Mouse (Mus musculus): ENCODE measurements around the gene Csk.

Gene Csk

DNA sequence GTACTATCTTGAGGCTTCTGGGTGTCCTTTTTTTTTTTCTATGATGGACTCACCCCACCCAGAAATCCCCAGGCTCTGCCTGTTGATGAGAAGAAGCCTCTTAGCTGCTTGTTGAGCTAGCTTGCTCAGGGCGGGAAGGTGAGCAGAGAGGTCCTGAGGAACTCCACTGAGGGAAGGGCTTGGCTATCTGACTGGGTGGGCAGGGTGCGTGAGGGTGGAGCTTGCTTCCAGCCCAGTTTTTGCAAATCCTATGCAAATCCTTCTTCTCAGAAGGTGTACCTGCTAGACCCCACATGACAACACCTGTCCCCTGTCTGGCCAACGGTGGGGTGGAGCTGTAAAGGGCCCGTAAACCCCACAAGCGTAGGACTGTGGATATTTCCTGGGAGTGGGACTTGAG is at the start of gene Csk:
Csk (minus strand) TSS at position 349 of the 400 bp plus-strand sequence.
- DNase-seq (ENCODE audit: low spot score), result no peak

DNA sequence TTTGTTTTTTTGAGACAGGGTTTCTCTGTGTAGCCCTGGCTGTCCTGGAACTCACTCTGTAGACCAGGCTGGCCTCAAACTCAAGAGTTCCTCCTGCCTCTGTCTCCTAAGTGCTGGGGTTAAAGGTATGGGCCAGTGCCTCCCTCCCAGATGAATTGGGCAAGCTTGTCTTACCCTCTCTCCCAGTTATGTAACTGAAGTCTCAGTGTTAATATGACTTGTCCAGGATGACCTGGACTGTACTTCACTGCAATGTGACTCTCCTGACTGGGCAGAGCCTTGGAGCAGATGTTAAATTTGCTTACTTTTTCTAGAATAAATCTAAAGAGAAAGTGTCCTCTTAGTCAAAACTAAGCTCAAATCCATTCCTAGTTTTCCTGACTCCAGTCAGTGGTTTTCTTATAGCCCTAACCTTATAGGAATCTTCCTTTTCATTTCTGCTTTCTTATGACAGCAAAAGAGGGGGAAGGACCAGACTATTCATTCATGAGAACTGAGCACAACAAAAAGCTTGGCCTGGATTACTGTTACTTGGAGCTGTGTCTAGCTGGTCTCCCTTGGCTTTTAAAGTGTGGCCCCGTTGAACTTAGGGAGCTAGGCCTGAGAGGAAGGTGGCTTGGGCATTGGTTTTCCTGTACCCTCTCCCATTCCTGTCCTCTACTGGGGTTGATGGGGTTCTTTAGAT is 45.2 kb upstream of the Csk start:
- DNase-seq (ENCODE audit: low spot score), result peak; percentile 6

DNA sequence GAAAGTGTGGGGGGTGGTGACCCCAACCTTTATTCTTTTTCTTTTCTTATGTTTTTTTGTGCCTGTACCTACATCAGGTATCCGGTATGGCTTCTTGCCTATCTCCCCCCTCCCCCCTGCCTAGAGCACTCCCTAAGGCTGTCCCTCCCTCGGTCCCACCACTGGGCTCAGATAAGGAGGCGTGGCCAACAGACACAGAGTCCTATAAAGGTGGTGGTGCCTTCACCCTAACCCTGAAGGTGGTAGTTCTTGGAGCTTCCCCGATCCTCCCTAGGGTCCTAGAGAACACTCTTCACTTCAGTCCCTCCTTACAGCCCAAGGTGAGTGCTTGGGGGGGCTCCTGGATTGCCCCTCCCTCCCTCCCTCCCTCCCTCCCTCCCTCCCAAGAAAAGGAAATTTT is 43.9 kb upstream of the Csk start:
- peak; percentile 7 for DNase-seq (ENCODE audit: low spot score)

DNA sequence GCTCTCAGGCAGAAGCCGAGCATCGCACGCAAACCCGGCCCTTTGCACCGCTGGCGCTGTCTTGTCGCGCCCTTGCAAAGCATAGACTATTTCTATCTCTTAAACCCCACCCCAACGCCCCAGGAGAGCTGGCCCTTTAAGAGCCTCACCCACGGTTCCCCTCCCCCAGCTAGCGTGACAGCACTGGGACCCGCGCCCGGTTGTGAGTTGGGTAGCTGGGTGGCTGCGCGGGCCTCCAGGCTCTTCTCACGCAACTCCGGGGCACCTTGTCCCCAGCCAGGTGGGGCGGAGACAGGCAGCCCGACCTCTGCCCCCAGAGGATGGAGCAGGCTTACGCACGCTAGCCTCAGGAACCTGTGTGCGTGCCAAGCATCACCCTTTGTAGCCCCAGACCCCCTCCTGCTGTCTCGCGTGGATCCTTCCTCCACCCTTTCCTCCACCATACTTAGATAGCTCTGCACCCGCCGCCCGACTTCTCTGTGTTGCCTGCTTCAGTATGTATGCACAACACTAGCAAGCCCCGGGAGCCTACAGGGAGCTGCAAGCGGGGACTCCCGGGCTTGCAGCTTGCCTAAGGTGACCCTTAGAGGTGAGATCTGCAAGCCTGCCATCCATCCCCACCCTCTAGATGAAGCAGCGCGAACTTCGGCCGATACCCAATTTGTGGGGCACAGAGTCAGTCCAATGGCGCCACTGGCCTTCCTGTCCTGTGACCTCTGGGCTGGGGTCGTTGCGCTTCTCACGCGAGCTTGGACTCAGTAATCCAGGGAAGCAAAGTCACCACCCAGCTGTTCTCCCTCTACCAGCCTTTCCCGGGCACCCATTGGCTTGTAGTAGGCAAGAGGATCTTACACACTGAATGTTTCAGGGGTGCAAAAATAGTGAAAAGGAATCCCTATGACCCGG is 43.2 kb upstream of the Csk start:
- peak; percentile 33 for DNase-seq (ENCODE audit: low spot score)

DNA sequence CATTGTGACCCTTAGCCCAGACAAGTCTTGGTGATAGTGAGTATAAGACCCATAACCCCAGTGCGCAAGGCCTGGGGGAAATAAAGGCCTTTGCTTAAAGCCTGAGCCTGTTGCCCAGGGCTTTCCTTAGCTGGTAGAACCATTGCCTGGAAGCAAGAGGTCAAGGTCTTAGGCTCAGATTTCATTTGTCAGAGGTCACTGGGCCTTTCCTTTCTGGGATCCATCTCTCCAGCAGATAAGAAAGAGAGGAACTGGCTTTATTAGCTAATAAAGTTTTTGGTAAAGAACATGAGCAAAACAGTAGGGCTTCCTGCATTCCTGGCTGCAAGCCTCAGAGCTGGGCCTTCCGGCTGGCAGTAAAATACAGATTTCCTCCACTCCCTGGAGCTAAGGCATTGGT is 40.7 kb upstream of the Csk start:
- no peak for DNase-seq (ENCODE audit: low spot score)

DNA sequence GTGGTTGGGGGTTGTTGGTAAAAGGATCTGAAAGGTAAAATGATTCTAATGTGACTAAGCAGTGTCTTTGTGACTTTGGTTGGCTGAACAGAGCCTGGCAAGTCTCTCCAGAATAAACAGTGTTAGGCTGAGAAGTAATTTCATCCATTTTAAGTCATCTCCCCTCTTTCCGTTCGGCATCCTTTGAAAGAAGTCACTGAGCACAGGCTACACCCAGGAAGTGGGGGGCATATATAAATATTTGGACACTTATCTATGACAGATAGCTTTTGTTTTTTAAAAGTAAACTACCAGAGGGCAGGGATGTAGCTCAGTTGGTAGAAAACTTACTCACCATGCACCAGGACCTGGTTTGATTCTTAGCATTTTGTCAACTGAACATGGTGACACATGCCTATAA is 35.2 kb upstream of the Csk start:
- no peak for DNase-seq (ENCODE audit: low spot score)

DNA sequence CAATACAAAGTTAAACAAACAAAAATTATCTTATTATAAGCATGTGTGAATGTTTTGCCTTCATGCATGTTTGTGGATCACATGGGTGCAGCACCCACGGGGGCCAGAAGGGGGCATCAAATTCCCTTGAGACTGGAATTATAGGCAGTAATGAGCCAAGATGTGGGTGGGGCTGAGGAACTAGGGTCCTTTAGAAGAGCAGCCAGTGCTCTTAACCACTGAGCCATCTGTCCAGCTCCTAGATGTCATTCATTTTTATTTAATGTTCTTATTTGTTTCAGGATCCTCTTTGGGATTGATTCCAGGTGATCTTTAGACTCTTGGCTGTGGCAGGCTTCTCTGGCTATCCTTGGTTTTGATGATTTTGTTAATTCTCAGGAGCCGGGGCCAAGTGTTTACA is 34.7 kb upstream of the Csk start:
- peak; percentile 23 for DNase-seq (ENCODE audit: low spot score)

DNA sequence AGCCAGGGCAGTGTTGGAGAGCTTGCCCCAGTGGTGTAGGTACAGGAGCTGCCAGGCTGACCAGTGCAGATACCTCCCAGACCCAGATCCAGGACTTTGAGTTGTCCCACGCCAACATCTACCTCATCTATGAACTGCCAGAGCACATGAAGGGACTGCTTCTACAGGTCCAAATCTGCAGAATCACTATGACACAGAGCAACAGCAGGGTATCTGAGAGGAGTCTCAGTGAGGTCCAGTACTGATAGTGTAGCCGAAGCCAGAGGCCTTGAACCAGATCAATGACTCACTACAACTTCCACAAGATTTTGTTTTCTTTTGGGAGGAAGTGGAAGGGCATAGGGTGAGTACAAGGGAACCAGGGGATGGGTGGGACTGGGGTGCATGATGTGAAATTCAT is 34.3 kb upstream of the Csk start, which contains the start of gene Cyp1a1:
Cyp1a1 (plus strand) TSS at position 178 of the 400 bp plus-strand sequence.
- no peak for DNase-seq (ENCODE audit: low spot score)

DNA sequence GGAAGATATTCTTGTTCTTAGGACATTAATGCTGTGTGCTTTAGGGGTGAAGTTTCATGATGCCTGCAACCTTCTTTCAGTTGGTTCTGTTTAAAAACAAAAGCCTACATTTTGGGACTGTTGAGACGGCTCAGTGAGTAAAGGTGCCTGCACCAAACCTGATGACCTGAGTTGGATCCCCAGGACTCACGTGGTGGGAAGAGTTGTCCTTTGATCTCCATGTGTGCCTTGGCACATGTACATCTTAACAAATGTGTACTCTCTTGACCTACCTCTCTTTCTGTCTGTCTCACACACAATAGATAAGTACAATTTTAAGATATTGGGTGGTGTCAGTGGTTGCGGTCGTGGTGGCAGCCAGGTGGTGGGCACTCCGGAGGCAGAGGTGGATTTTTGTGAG is 32.6 kb upstream of the Csk start:
- no peak for DNase-seq (ENCODE audit: low spot score)

DNA sequence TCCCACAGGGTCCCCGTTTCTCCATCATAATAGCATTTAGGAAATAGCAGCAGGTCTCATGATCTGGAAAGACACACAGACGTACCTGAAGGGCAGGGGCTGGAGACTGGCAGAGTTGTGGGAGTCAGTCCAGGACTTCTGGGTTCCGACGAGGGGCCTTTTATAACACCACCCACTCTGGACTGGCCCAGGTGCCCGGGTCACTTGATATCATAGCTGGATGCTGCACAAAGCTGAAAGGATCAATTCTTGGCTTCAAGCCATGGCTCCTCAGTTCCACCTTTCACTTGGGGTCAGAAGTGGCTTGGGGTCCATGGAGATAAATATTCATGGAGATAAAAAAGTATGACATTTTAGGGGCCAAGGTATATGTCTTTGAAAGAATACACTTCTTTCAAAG is 30.1 kb upstream of the Csk start, which contains the start of gene Cyp1a2:
Cyp1a2 (minus strand) TSS at position 184 of the 400 bp plus-strand sequence.
- no peak for DNase-seq (ENCODE audit: low spot score)

DNA sequence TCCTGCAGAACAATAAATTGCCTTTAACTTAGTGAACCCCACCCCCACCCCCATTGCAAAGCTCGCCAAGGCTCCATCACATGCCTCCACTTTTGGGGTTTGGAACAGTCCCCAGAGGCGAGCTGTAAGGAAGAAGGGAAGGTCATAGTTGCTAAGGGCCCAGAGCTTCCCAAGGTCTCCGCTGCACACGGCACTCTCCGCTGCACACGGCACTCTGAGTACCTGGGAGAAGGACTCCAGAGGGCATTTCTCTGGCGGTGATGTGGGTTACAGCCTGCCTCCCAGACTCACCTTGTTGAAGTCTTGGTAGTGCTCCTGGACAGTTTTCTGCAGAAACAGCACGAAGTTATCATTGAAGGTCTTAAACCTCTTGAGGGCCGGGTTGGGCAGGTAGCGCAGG is 28.0 kb upstream of the Csk start:
- DNase-seq (ENCODE audit: low spot score), result no peak

DNA sequence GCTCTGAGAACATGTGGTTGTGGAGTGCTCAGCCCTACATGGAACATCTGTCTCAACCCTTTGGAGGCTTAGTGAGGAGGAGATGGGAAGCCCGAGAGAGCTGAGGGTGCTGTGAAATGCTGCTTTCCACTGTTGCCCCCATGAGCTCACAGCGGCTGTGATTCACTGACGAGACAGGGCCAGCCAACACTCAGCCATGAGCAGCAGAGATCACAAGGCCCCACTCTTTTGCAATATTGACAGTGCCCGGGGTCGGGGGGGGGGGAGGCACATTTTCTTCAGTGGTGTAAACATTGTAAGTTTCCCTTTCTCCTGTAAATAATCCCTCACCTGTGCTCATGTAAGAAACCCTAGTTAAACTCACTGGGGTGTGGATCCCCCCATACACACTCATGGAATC is 18.1 kb upstream of the Csk start:
- no peak for DNase-seq (ENCODE audit: low spot score)

DNA sequence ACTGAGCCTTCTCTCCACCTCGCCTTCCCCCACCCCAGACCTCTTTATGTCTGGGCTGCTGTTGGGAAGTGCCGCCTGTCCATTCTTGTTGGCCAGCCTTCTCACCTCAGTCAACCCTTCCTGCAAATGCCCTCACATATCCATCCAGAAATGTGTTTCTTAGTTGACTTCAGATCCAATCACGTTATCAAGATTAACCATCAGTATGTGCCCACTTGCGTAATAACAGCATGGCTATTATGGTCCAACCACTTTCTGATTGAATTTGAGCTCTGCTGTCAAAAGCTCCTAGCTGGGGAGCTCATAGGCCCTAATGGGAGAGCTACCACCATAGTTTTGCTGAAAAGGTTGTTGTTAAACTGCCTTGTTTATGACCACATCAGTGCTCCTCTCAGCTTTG is 17.6 kb upstream of the Csk start:
- DNase-seq (ENCODE audit: low spot score), result no peak

DNA sequence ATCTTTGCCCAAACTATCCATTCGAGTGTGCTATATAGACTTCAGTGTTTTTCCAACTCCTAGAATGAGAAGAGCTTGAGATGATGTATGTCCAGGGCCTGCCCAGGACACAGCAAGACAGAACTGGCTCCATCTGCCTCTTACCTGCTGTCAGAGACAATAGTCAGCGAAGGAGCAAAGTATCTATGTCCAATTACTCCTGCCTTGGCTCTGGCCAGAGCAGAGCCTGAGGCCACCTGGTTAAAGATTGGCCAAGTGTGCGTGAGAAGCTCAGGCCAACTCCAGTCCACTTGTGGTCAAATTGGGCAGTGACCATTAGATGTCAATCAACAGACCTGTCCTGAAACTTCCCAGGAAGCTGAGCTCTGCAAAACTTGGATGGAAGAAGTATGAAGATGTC is 16.1 kb upstream of the Csk start:
- no peak for DNase-seq (ENCODE audit: low spot score)

DNA sequence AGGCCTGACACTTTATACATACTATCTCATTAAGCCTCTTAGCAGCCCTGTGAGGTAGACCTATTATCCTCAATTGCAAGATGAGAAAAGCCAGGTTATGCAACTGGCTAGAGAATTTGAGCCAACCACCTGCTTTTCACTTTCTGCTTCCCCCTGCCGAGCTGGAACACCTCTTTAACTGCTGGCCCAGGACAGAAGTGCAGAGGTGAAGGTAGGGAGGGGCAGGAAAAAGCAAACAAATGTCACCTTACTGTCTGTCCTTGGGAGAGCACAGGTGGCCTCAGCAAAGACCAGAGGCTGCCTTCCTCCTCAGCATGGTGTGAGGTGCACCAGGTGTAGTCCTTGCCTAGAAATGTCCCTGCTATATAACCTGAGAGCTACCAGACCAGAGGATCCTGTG is 14.8 kb upstream of the Csk start:
- DNase-seq (ENCODE audit: low spot score), result no peak

DNA sequence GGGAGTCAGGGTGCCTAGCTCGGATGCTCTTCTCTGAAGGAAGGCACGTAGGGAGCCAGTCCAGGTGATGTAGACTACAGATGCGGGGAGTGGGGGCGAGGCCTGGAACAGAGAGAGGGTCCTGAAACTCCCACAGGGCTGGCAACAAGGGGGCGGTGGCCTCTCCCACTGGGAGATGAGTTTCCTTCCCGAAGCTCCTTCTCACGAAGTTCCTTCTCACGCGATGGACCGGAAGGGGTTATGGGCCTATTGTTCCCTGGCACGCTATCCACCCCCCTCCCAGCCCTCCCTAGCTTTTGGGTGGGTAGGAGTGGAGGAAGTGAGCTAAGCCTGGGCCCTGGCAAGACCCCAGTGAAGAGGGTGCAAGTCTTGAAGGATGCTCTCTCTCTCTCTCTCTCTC is 14.4 kb upstream of the Csk start:
- no peak for DNase-seq (ENCODE audit: low spot score)

DNA sequence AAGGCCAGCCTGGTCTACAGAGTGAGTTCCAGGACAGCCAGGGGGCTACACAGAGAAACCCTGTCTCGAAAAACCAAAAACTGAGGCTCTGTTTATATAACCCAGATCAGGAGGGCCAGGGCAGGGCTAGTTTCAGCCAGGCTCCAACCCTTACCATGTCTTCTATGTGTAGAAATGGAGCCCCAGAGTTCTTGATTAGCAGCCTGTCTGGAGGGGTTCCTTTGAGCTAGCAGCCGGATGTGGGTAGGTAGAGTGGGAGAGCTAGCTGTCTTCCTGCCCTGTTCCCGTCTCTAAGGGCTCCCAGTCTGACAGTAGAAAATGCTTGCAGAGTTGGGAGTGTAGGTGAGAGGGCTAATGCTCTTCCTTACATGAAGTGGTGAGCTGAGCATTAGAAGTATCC is 13.7 kb upstream of the Csk start:
- DNase-seq (ENCODE audit: low spot score), result no peak

DNA sequence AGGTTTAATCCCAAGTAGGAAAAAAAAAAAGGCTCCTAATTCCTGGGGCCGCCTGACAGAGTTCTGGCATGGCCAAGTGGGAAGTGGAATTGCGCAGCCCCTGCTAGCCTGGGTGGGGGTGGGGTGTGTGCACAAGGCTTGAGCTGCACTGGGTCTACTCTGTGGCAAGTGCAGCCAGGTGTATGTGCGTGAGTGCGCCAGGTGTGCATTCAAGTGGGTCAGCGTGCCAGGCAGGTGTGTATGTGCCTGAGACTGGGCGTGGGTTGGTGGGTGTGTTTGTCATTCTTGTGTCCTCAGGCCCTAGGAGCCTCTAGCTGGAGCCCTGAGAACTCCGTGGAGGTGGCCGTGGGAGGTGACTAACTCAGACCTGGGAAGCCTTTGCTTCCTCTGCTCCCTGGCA is 13.1 kb upstream of the Csk start:
- DNase-seq (ENCODE audit: low spot score), result no peak

DNA sequence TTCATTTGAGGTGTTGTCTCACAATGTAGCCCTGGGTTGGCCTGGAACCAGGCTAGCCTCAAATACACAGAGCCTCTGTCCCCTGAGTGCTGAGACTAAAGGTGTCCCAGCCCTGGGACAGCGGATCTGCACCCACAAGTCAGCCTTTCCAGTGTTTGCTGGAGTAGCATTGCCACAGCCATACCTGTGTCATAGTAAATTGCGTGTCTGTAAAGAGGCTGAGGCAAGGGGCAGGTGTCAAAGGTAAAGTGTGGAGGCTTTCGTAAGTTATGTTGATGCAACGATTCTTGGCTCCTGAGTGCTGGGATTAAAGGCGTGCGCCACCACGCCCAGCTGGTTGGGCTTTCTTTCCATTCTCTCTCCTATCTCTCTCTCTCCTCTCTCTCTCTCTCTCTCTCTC is 11.2 kb upstream of the Csk start:
- DNase-seq (ENCODE audit: low spot score), result no peak

DNA sequence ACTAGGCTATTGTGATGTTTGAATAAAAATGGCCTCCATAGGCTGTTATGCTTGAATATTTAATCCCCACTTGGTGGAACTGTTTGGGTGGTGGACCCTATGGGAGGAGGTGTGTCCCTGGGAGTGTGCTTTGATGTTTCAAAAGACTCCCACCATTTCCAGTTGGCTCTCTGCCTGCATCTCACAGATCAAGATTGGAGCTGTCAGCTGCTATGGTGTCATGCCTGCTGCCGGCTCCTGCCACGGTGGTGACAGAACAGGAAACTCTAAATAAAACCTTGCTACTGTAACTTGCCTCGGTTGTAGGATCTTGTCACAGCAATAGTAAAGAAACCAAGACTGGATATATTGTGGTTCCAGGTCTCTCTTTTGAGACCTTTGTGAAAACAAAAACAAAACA is 8.1 kb upstream of the Csk start:
- DNase-seq (ENCODE audit: low spot score), result no peak

DNA sequence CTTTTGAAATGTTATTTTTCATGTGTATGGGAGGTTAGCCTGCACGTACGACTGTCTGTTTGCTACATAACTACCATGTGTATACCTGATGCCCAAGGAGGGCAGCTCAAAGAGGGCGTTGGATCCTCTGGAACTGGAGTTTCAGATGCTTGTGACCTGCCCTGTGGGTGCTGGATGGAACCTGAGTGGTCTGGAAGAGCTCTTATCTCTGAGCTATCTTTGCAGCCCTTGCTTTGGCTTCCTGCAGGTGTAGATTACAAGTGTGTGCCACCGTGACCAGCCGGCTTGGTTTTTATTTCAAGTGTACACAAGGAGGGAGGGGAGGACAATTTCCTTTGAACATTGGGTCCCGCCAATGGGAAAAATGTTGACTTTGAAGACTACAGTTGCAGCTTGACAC is 7.1 kb upstream of the Csk start:
- no peak for DNase-seq (ENCODE audit: low spot score)

DNA sequence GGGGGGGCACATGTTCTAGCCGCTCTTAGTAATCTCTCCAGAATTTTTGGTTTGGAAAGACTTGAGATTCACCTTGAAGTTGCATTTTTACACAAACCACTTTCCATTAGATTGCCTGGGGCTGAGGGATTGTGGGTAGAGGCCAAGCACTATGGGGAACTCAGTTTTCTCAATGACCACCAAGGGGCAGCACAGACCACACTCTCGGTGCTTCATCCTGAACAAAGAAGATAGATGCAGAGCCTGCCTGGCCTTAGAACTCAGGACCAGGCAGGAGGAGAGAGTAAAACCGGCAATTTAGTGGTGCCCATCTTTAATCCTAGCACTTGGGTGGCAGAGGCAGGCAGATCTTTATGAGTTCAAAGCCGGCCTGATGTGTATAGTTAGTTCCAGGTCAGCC is 6.3 kb upstream of the Csk start:
- peak; percentile 91 for DNase-seq (ENCODE audit: low spot score)

DNA sequence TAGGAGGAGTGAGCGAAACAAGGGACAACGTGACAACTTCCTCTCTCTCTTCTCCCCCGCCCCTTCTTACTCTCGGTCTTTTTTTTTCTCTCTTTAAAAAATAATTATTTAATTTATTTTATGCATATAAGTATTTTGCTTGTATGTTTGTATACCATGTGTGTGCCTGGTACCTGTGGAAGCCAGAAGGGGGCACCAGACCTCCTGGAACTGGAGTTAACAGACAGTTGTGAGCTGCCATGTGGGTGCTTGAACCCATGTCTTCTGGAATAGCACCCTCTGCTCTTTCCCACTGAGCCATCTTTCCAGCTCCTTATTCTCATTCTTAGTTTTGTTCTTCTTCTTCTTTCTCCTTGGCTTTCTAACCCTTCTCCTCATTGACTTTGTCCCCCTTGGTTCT is 5.5 kb upstream of the Csk start:
- no peak for DNase-seq (ENCODE audit: low spot score)

DNA sequence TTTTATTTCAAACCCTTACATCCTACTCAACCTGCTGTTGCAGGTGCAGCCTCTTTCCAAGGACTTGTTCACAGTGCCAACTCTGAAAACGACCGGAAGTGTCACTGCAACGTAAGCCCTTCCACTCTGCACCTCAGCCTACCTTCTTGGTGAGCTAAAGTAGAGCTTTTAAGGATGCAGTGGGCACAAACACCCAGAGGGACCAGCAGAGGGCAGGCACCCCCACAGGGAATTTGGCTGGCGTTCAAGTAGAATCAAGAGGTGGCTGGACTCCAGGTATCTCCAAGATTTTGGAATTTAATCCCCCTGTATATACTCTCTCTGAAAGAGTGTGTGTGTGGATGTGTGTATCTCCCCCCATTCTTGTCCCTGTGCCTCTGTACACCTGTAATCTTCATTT is 4.4 kb upstream of the Csk start:
- no peak for DNase-seq (ENCODE audit: low spot score)

Data from embryo, embryonic 10.5 days (tissue).